Mouse (Mus musculus) adrenal gland, adult 2 months (tissue): ENCODE results near the gene Fam178b. TPM values are rescaled to one million over a fixed set of nuclear protein-coding genes. Genes with fewer than 3 reads are reported as not detected.
"Not testable (repeated sequence)": the region's sequence is repeated elsewhere in the genome, so short reads cannot be mapped to it uniquely, and the experiment has no call there.

Source experiments
- DNase-seq: peaks from one replicate; pipeline ENCODE4 v3.0.0; 2021
- polyA plus RNA-seq: library from polyadenylated mRNA; depleted of rRNA; stranded (reverse); fragments of >200 nt; gene quantifications from 2 replicates; pipeline ENCODE4 v1.2.3, GENCODE M21; 2012
- total RNA-seq, 2 experiments: library from RNA; stranded (reverse); gene quantifications; 2 replicates each; pipeline ENCODE4 v1.2.3; 2021

Gene Fam178b
- total and polyA plus RNA-seq, 3 experiments = 0.14 to 0.79 (median 0.52) TPM

- no peak for DNase-seq
These were observed 10.2 kb downstream of the Fam178b start for GRCm38 (mm10) chr1:36672648-36673350.

DNA sequence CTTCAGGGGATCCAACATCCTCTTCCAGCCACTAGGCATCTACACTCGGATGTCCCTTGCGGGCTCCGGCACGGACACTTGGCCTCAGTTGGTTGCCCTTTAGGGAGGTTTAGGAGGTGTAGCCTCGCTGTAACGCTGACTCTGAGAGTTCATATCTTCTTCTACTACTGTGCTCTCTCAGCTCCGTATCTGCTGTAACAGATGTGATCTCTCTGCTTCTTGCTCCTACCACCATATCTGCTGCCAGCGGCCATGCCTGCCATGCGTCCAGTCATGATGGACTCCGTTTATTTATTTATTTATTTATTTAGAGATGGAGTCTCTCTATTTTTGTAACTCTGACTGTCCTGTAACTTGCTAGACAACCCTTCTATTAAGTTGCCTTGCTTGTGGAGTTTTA is 11.7 kb downstream of the Fam178b start:
- no peak for DNase-seq

- no peak for DNase-seq
These were observed 12.7 kb downstream of the Fam178b start for GRCm38 (mm10) chr1:36670256-36670655.

GRCm38 (mm10) chr1:36668007-36668406 is 15.0 kb downstream of the Fam178b start:
- not testable (repeated sequence) for DNase-seq

- DNase-seq = no peak
These were observed 17.0 kb downstream of the Fam178b start for GRCm38 (mm10) chr1:36665934-36666333.

DNA sequence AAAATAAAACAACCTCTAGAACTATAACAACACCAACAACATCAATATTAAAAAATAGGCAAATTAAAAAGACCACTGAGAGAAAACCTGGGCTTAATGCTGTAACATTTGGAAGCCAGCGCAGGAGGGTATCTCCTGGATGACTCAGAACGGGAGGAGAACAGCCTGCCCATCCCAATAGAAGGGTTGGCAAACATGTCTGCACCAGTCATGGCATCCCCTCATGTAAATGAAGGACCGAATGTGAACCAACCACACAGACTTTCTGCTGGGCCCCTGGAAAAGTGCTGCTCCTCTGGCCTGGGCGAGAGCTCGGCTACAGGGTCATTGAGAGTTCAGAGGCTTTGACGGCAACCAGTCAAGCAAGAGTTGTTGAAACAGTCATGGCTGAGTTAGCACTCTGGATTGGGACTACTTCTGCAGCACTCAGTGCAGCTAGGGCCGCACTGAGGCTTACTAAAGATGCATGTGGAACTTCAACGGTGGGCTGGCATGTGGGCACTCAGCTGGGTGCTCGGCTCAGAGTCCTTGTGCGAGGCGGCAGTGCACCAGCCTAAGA is 17.7 kb downstream of the Fam178b start:
- DNase-seq = no peak

DNA sequence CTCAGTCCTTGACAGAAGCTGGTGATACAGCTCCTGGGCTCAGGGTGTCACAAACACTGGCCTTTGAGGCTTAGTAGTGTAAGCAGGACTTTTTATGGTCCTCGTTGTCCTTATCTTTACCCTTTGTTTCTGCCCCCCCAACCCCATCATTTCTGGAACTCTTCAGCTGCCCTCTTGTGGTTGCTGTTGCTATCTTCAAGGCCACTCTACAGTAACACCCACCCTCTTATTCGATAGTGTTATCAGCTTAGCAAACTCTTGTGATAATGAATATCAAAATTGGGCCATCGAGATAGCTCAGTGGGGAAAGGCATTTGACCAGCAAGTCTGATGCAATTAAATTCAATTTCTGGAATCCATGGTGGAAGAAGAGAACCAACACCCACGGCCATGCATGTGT is 18.5 kb downstream of the Fam178b start:
- DNase-seq = no peak

DNA sequence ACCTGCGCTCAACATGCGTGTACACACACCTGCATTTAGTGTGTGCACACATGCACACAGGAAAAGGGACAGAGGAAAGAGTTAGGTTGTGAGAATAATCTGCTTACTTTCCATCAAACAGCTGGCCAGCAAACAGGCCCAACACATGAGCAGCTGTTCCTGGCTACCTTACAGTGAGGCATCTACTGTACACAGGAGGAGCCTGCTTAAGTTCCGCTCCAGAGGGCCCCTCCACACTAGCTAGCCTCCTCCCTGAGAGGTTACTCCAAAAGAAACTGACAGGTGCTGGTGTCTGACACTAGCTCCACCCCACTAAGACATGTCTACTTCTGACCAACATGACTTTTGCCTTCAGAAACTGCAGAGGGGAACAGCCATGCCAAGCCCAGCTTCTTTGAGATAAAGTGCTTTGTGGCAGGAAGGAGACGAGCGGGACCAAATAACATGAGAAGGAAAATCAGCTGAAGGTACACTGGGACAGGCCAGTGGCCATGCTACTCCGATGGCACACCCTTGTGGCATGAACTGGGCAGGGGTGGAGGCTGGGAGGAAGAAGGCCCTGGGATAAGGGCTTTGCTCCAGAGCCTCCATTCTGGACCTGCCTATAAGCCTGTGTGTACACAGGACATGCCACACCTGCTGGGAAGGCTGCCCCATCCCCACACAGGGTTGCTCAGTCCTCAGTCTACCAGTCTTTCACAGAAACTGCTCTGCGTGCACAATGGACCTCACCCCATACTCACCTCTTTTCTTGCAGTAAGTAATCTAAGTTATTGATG is 24.2 kb downstream of the Fam178b start:
- no peak for DNase-seq

DNA sequence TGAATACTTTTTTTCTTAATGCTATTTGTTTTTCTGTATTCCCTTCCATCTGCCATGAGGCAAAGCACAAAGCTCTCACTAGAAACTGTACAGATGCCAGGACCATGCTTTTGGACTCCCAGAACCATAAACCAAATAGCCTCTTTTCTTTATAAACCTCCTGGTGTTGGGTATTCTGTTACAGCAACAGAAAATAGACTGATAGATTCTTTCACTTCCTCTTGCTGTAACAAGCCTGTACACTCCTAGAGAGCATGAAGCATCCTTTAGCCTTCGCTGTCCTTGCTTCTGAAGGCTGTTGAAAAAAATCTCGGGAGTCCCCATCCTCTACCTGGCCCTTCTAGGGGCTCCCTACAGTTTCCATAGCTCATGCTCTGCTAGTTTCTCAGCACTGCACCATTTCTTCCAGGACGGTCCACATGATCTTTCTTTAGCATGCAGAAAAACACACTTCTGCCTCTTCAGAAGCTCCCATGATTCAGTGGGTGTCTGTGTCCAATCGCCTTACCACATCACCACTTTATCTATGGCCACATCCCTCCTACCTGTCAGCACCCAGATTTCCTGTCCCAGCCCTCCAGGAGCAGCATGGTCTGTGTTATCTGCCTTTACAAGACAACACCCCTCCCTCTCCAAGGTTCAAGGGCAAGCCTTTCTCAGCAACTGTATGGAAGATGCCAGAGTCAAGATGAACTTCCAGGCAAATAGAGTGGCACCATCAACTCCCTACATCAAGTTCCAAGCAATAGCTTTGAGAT is 25.1 kb downstream of the Fam178b start:
- no peak for DNase-seq

- DNase-seq = no peak
These were observed 26.8 kb downstream of the Fam178b start for GRCm38 (mm10) chr1:36656233-36656632.

DNA sequence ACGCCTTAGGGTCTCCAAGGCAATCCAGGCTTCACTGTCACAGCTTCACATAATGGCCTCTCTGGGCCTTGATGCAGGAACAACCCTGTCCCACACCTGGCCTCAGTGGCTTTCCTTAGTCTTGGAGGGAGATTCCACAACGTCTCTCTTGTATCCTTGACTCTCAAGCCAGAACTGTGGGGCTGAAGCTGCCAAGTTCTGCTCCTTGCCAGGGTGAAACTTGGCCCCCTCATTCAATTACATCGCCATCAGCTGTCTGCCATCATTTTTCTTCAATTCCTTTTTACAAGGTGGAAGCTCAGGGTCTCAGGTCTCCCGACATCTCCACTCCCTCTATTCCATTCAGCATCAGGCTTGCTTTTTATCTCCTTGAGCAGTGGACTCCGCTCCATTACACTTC is 27.9 kb downstream of the Fam178b start:
- no peak for DNase-seq

DNA sequence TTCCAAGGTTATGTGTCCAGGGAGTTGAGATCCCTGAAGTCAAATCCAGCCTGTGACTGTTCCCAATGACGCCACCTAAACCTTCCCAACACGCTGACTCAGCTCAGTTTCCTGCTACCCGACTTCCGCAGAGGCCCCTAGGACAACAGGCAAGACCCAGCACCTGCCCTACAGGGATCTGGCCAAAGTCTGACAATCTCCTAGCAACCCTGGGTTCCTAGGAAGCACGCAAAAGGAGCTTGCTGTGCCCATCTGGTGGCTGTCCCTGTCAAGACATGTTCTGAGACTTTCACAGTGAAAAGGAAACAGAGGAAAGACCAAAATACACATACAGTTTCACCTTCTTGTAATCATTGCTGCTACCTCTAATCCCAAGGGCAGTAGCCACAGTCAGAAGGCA is 35.4 kb downstream of the Fam178b start:
- DNase-seq = no peak

DNA sequence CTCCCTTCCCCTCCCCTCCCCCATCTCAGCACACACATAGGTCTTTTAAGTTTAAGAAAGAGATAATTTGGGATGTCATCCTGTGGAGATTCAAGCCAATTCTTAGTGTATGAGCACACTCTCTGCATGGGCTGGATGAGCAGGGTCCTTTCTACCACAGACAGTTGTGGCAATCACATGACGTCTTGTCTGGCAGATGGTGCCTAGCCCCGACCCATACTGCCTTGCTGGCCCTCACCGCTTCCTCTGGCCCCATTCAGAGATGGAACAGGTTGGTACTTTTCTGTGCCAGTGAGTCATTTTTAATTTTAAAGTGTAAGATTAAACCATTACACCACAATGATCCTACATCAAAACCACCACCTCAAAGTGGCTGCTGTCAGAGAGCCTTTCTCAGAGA is 36.7 kb downstream of the Fam178b start:
- DNase-seq = no peak

GRCm38 (mm10) chr1:36644615-36645007 is 38.4 kb downstream of the Fam178b start:
- DNase-seq = no peak

- DNase-seq = peak; percentile 17
These were observed 38.9 kb downstream of the Fam178b start for GRCm38 (mm10) chr1:36643957-36644614.

DNA sequence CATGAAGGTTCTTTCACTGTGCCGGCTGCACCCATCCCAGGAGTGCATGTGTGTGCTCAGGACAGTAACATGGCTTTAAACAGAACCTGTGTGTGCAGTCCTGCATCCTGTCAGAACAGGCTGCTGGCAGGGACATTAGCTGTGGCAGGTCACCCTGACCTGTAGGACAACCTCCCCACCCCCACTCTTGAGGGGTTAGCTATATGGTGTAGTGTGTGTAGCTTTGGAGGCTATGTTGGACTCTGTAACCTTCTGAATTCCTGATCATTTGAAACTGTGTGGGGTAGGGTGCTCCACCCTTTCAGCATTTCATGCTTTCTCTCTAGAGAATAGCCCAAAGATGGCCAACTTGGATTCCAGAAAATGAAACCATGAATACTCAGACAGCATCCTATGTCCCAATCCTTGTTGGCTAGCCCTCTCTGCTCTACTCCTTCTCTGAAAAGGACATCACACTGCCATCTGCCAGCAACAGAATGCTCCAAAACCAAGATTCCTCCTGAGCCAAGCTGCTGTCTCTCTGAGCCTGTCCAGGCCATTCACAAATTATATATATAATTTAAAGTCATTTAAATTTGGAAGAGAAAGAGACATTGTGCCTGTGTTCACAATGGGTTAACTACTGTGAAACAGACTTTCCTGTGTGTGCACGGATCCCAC is 47.0 kb downstream of the Fam178b start:
- no peak for DNase-seq

DNA sequence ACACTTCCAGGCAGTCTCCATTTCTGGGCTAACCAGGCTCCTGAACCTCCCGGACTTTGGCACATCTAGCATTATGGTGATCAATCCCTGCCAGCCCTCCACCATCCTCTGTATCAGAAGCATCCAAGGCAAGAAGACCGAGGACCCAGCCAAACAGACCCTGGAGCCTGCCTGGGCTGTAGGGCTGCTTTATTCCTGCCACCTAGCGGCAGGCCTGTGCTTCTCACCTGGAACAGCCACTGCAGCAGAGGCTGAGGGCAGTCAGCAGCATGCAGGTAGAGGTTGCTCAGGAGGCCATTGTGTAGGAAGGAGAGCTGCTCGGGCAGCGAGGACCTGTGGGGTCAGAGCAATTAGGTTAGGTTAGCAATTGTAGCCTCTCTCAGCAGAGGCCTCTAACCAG is 48.0 kb downstream of the Fam178b start:
- peak; percentile 61 for DNase-seq

- no peak for DNase-seq
These were observed 49.1 kb downstream of the Fam178b start for GRCm38 (mm10) chr1:36633920-36634319.

GRCm38 (mm10) chr1:36632846-36633245 is 50.1 kb downstream of the Fam178b start:
- no peak for DNase-seq

DNA sequence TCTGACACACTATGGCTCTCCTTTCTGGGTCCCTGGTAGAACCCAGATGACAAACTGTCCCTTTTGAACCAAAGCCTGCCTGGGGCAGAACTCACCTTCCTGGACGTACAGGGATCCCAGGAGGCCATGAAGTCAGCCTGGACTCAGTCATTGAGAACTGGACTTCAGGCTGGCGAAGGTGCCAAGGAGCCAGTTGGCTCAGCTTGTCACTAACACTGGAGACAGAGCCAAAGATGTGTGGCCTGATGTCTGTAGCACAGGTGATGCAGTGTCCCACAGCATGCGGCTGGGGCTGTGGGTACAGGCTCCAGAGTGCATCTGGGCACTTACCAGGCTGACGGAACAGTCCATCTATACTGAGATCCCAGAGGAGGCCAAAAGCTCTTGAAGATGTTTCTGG is 50.9 kb downstream of the Fam178b start:
- no peak for DNase-seq

DNA sequence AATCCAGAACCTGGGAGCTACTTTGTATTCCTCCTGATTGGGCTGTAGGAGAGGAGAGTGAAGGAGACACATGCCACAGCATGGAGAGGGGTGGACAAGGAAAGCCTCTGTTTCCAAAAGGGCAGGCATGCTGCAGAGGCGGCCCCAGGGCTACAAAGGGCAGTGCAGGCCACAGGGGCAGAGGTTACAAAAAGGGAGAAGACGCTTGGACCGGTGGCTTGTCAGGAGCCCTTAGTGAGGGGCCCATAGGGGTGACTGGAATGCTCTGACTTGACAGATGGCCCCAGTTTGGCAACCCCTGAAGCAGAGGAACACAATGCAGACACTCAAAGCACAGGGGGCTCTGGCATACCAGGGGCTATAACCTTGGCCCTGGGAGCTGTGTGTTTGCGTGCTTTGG is 51.6 kb downstream of the Fam178b start:
- no peak for DNase-seq
